Mouse (Mus musculus): ENCODE data around the gene Serpinb3c.
A peak's percentile ranks its signal among the peaks of the same experiment; 100 is the strongest.
"Not testable (repeated sequence)": the region's sequence is repeated elsewhere in the genome, so short reads cannot be mapped to it uniquely, and the experiment has no call there.

Serpinb3c gene

GRCm38 (mm10) chr1:107278261-107278660, at the start of gene Serpinb3c, which contains the start of gene Serpinb3b:
Gene Serpinb3c (minus strand): TSS chr1:107278371.
Gene Serpinb3b (minus strand): TSS chr1:107278361.
- not testable (repeated sequence) for DNase-seq

DNA sequence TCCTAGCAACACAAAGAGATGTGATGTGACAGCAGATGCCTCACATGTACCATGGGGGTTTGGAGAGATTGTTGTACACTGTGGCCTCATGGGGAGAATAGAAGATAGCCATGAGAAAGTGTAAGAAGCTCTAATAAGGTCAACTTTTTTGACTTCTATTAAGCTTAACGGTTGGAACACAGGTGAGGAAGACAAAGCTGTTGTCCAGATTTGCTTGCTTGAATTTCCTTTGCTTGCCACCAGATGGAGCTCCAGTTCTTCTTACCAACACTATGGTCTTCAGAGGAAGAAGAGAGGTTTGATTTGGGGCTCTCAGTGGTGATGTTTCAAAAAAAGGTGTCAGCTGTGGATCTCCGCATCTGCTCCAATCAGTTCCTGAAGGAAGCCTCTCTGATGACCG, 35.0 kb downstream of the Serpinb3c start:
- peak in 1 of 2 experiments; percentile 7 for DNase-seq
